Mouse (Mus musculus): ENCODE data around the gene Lct.
"Not testable (repeated sequence)": the region's sequence is repeated elsewhere in the genome, so short reads cannot be mapped to it uniquely, and the experiment has no call there.

DNA sequence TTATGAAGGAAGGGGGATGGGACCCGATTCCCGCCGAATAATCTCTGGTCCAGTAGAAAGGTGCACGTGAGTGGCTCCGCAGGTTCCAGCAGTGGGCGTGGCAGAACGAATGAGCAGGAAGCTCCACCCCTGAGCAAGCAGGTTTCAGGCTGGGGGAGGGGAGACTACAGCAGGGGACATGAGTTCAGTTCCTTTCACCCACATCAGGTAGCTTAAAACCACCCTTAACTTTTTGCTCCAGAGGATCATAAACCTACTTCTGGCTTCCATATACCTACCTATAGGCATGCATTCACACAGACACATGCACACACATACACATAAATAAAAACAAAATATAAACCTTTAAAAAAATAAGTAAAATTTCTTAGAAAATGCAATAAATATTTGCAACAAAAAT, 61.1 kb downstream of the Lct start:
- not testable (repeated sequence) for TF ChIP-seq SIN3A (IDR thresholded peaks at IDR 0.05; ENCODE audit: low read length); ZC3H11A (IDR thresholded peaks at IDR 0.05; ENCODE audit: low read depth, low read length); CHD2 (IDR thresholded peaks at IDR 0.05; ENCODE audit: low read length); RAD21 (IDR thresholded peaks at IDR 0.05; ENCODE audit: low read depth, low read length); CTCF (conservative IDR thresholded peaks at IDR 0.05 in 1 of 2, IDR thresholded peaks at IDR 0.05 in 1 of 2; ENCODE audit: low read depth in 2 of 2, low read length in 2 of 2); HCFC1 (IDR thresholded peaks at IDR 0.05; ENCODE audit: low read depth, low read length); EP300 (IDR thresholded peaks at IDR 0.05; ENCODE audit: low read length); POLR2A (IDR thresholded peaks at IDR 0.05; ENCODE audit: low read depth, low read length); TBP (conservative IDR thresholded peaks at IDR 0.05; ENCODE audit: low read depth, low read length); UBTF (IDR thresholded peaks at IDR 0.05; ENCODE audit: low read depth, low read length); NRF1 (IDR thresholded peaks at IDR 0.05; ENCODE audit: low read depth, low read length); SMC3 (IDR thresholded peaks at IDR 0.05; ENCODE audit: low read depth, low read length)

Data from CH12.LX (cell line).